Mouse (Mus musculus) embryo, embryonic 10 days (tissue): Measurements from ENCODE around the gene Grem2.

Experiments
- DNase-seq: peaks from one replicate; pipeline ENCODE4 v3.0.0-alpha.2; 2015; ENCODE audit warnings: low spot score

The Grem2 gene

DNA sequence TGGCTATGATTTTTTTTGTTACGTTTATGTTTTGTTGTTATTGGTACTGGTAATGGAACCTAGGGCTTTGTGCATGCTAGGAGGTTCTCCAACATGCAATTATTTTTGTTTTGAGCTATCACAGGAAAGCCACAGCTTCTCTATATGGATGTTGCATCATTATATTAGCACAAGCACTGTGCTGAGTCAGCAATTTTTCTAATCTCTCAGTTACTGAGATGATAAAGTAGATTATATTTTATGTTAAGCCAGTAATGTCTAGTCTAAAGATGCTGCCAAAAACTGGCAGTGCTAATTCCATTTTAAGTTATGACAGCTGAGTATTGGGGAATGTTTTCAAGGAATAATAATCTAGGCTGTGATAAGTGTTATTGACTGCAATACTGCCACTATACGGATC, 133.0 kb downstream of the Grem2 start:
- no peak for DNase-seq
